Mouse (Mus musculus): ENCODE results near the gene Celf2. TPM values are rescaled to one million over a fixed set of nuclear protein-coding genes. Genes with fewer than 3 reads are reported as not detected.

Gene Celf2
- polyA plus RNA-seq, 1 experiment from 2014 or later: 131 TPM

- Histone ChIP-seq H3K27me3 (no peaks in the 10 kb centered on the region), H3K36me3 (no peaks in the 10 kb centered on the region), H3K4me3 (no peak overlapping the region), H3K9me3 (no peaks in the 10 kb centered on the region), H3K4me1 (no peaks in the 10 kb centered on the region), H3K9ac (replicated peaks) (no peak overlapping the region), H3K27ac (replicated peaks) (no peak overlapping the region), H3K4me2 (replicated peaks) (no peak overlapping the region)
- no peak for ATAC-seq (ENCODE audit: low FRiP score, low read depth)
- WGBS: 75% methylated on average over 1 of the region's 1 CpGs
Observed at GRCm38 (mm10) chr2:6651697-6652096, 857.7 kb downstream of the Celf2 start.

DNA sequence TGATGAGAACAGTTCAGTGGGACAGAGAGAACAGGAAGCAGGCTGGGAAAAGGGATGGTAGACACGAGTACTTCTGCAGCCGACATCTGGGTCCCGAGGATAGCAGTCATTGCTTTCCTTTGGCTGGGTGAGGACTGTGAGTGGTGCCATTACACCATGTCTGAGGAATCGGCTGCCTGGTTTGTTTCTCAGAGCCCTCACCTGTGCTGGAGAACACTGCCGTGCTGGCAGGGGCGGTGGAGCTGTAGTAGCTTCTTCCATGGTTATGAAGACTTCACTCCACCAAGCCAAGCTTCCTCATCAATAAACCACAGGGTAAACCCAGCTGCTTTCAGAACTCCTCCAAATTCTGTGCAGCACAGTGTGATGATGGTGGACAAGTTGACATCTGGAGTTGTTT, 860.5 kb downstream of the Celf2 start:
- no peak for ATAC-seq (ENCODE audit: low FRiP score, low read depth)
- 90% methylated on average over 6 of the region's 6 CpGs for WGBS

DNA sequence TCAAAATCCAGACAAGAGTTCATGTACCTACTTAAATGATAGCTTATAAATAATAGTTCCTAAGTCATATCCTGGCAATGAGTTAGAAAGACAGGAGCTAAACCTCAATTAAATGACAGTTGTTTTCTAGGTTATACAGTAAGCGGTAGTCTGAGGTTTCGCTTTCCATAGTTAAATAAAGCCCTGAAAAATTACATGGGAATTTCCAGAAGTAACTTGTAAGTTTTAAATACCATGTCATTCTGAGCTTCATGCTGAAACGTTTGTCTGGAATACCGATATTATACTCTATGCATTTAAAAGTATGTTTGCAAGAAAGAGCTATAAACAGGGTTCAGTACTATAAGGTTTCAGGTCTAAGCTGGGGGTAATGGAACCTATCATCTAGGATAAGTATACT, 862.3 kb downstream of the Celf2 start:
- Histone ChIP-seq H3K4me3 (no peak overlapping the region), H3K9ac (replicated peaks) (no peak overlapping the region), H3K36me3 (no peaks in the 10 kb centered on the region), H3K27me3 (no peaks in the 10 kb centered on the region), H3K4me2 (replicated peaks) (no peak overlapping the region), H3K9me3 (no peaks in the 10 kb centered on the region), H3K4me1 (no peaks in the 10 kb centered on the region), H3K27ac (replicated peaks) (no peak overlapping the region)
- ATAC-seq (ENCODE audit: low FRiP score, low read depth): no peak
- WGBS: 95% methylated on average over 4 of the region's 4 CpGs

More for the DNA sequence above, 860.5 kb downstream of the Celf2 start:
- H3K4me3 ChIP-seq: no peak overlapping the region
- H3K4me2 ChIP-seq (replicated peaks): no peak overlapping the region
- no peak overlapping the region for H3K27ac ChIP-seq (replicated peaks)
- no peaks in the 10 kb centered on the region for H3K36me3 ChIP-seq
- H3K9ac ChIP-seq (replicated peaks): no peak overlapping the region
- H3K4me1 ChIP-seq: no peaks in the 10 kb centered on the region
- H3K27me3 ChIP-seq: no peaks in the 10 kb centered on the region
- no peaks in the 10 kb centered on the region for H3K9me3 ChIP-seq

DNA sequence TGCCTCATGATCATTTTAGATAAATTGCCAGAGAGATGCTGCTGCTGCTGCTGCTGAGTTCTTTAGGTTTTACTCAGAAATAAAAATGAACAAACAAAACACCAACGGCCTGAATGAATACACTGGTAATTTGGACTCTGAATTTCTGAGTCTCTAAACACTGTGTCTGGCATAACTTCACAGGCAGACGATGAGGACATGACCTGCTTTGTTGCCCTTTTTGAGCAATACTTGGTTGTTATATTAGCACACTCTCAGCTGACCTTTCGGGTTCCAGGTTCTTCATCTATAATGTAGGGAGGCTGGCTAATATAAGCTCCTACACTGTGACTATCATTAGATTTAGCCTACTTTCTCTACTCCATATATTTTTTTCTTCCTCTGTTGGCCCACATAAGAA, 863.0 kb downstream of the Celf2 start:
- no peaks in the 10 kb centered on the region for H3K4me1 ChIP-seq
- H3K9me3 ChIP-seq: no peaks in the 10 kb centered on the region
- ATAC-seq (ENCODE audit: low FRiP score, low read depth): no peak
- H3K4me2 ChIP-seq (replicated peaks): no peak overlapping the region
- no peak overlapping the region for H3K4me3 ChIP-seq
- WGBS: 81% methylated on average over 3 of the region's 3 CpGs
- H3K36me3 ChIP-seq: no peaks in the 10 kb centered on the region
- H3K9ac ChIP-seq (replicated peaks): no peak overlapping the region
- H3K27ac ChIP-seq (replicated peaks): no peak overlapping the region
- no peaks in the 10 kb centered on the region for H3K27me3 ChIP-seq

DNA sequence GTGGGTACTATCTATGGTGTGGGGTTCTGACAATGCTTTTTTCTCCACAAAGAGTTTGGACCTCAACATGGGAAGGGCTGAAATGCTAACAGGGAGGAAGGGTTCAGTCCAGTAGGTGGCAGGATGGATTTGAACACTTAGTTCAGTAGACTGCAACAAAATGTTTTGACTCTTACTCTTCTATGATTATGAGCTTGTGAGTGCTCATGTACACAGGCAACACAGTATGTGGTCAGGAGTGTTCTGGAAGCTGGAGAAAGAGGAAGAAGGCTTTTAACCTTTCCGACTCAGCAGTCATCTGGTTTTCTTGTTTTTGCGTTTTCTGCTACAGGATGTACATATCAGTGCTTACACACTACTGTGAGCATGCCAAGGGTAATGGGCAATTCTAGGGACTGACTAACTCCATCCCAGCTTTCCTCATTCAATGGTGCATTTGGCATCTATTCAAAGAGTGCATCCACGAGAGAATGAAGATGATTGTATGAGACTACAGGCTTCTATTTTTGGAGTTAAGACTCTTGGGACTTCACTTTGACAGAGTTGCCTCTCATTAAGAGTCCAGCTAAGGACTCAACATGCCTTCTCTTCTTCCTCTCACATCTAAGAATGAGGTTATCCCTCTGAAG, 867.0 kb downstream of the Celf2 start:
- Histone ChIP-seq H3K36me3 (no peaks in the 10 kb centered on the region), H3K4me1 (no peaks in the 10 kb centered on the region), H3K9ac (replicated peaks) (no peak overlapping the region), H3K4me2 (replicated peaks) (no peak overlapping the region), H3K27me3 (no peaks in the 10 kb centered on the region), H3K4me3 (no peak overlapping the region), H3K27ac (replicated peaks) (no peak overlapping the region), H3K9me3 (no peaks in the 10 kb centered on the region)
- WGBS: 76% methylated on average over 3 of the region's 3 CpGs
- no peak for ATAC-seq (ENCODE audit: low FRiP score, low read depth)

GRCm38 (mm10) chr2:6639370-6639769, 870.0 kb downstream of the Celf2 start:
- no peaks in the 10 kb centered on the region for H3K36me3 ChIP-seq
- no peak overlapping the region for H3K27ac ChIP-seq (replicated peaks)
- no peaks in the 10 kb centered on the region for H3K27me3 ChIP-seq

GRCm38 (mm10) chr2:6637147-6637546, 872.2 kb downstream of the Celf2 start:
- H3K9ac ChIP-seq (replicated peaks): no peak overlapping the region
- H3K4me2 ChIP-seq (replicated peaks): no peak overlapping the region
- H3K36me3 ChIP-seq: no peaks in the 10 kb centered on the region
- H3K27ac ChIP-seq (replicated peaks): no peak overlapping the region
- 83% methylated on average over 2 of the region's 2 CpGs for WGBS
- H3K9me3 ChIP-seq: no peaks in the 10 kb centered on the region
- no peaks in the 10 kb centered on the region for H3K4me1 ChIP-seq
- H3K27me3 ChIP-seq: no peaks in the 10 kb centered on the region
- H3K4me3 ChIP-seq: no peak overlapping the region
- ATAC-seq (ENCODE audit: low FRiP score, low read depth): no peak

More at GRCm38 (mm10) chr2:6639370-6639769, 870.0 kb downstream of the Celf2 start:
- Histone ChIP-seq H3K4me1 (no peaks in the 10 kb centered on the region), H3K4me3 (no peak overlapping the region), H3K9ac (replicated peaks) (no peak overlapping the region), H3K9me3 (no peaks in the 10 kb centered on the region), H3K4me2 (replicated peaks) (no peak overlapping the region)
- ATAC-seq (ENCODE audit: low FRiP score, low read depth): no peak
- WGBS: 90% methylated on average over 6 of the region's 6 CpGs

GRCm38 (mm10) chr2:6634899-6635298, 874.5 kb downstream of the Celf2 start:
- H3K27ac ChIP-seq (replicated peaks): no peak overlapping the region
- H3K27me3 ChIP-seq: no peaks in the 10 kb centered on the region
- H3K4me1 ChIP-seq: no peaks in the 10 kb centered on the region
- no peak for ATAC-seq (ENCODE audit: low FRiP score, low read depth)
- H3K9ac ChIP-seq (replicated peaks): no peak overlapping the region
- WGBS: 94% methylated on average over 6 of the region's 6 CpGs
- no peaks in the 10 kb centered on the region for H3K36me3 ChIP-seq
- H3K9me3 ChIP-seq: no peaks in the 10 kb centered on the region
- H3K4me2 ChIP-seq (replicated peaks): no peak overlapping the region
- H3K4me3 ChIP-seq: no peak overlapping the region

GRCm38 (mm10) chr2:6633115-6633514, 876.2 kb downstream of the Celf2 start:
- Histone ChIP-seq H3K27ac (replicated peaks) (no peak overlapping the region), H3K4me1 (no peaks in the 10 kb centered on the region), H3K9ac (replicated peaks) (no peak overlapping the region), H3K9me3 (no peaks in the 10 kb centered on the region), H3K36me3 (no peaks in the 10 kb centered on the region), H3K27me3 (no peaks in the 10 kb centered on the region), H3K4me2 (replicated peaks) (no peak overlapping the region), H3K4me3 (no peak overlapping the region)
- no peak for ATAC-seq (ENCODE audit: low FRiP score, low read depth)
- WGBS: 96% methylated on average over 1 of the region's 1 CpGs

DNA sequence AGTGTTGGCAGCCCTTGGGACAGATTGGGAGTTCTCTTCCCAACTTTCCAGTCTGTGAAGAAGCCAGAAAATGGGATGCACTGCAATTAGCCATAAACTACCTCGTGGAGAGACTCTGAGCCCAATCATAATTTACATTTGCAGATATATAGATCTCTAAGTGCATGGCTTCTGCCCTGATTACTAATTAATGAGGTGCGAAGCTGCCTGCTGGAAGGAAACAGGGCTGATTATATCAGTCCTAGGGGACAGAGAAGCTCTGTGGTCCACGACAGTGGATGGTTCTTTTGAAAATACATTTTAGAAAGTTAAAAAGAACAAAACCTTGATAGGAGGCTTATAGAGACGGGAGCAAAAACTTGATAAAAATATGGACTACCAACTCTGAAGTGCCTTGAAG, 885.6 kb downstream of the Celf2 start:
- Histone ChIP-seq H3K9ac (replicated peaks) (no peak overlapping the region), H3K4me2 (replicated peaks) (no peak overlapping the region), H3K36me3 (no peaks in the 10 kb centered on the region), H3K27ac (replicated peaks) (no peak overlapping the region), H3K9me3 (no peaks in the 10 kb centered on the region), H3K4me3 (no peak overlapping the region), H3K4me1 (peaks cover 7% of the 10 kb centered on the region; the same call in 1 of the 2 replicates), H3K27me3 (no peaks in the 10 kb centered on the region)
- 71% methylated on average over 4 of the region's 4 CpGs for WGBS
- no peak for ATAC-seq (ENCODE audit: low FRiP score, low read depth)

- 84% methylated on average over 5 of the region's 5 CpGs for WGBS
- Histone ChIP-seq H3K27ac (replicated peaks) (no peak overlapping the region), H3K9me3 (no peaks in the 10 kb centered on the region), H3K27me3 (no peaks in the 10 kb centered on the region), H3K4me2 (replicated peaks) (no peak overlapping the region), H3K9ac (replicated peaks) (no peak overlapping the region), H3K4me1 (peaks cover 7% of the 10 kb centered on the region; the same call in 1 of the 2 replicates), H3K36me3 (no peaks in the 10 kb centered on the region), H3K4me3 (no peak overlapping the region)
- no peak for ATAC-seq (ENCODE audit: low FRiP score, low read depth)
Observed at GRCm38 (mm10) chr2:6622082-6622481, 887.3 kb downstream of the Celf2 start.

DNA sequence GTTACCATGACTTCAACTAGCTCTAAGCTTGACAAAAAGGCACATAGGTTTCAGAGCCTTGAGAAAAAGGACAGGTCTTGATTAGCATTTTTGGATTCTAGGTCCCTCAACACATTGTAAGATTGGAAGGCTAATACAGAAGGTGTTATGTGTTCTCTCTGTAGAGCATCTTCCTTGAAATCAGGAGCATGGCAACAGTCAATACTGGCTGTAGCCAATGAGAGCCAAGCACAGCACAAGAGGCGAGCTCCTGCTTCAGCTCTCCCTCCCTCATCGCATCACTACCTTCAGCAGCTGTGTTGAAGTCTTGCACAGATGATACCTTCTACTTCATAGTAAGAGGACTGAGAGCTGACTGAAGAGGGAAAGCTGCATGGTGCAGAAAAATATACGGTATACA, 890.5 kb downstream of the Celf2 start:
- Histone ChIP-seq H3K9me3 (no peaks in the 10 kb centered on the region), H3K4me3 (no peak overlapping the region), H3K27me3 (no peaks in the 10 kb centered on the region), H3K4me2 (replicated peaks) (no peak overlapping the region), H3K27ac (replicated peaks) (no peak overlapping the region), H3K4me1 (peaks cover 7% of the 10 kb centered on the region; the same call in 1 of the 2 replicates), H3K36me3 (peaks cover 7% of the 10 kb centered on the region; the same call in 1 of the 2 replicates), H3K9ac (replicated peaks) (no peak overlapping the region)
- ATAC-seq (ENCODE audit: low FRiP score, low read depth): no peak
- 96% methylated on average over 3 of the region's 3 CpGs for WGBS

DNA sequence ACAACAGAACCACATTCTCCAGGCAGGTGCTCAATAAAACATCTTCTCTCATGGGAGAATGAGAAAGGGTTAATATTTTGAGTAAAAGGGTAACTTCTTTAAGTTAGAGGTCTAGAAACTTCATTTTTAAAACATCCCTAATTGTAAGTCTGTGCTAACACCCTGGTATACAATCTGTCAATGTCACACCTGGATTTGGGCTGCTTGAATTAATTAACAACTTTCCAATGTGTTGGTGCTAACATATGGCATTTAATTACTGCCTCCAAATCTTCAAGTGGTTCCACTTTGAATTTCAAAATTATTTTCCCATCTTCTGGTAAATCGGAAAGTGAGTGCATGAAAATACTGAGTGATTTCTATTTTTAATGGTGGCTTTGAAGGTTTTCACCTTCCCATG, 890.9 kb downstream of the Celf2 start:
- peaks cover 7% of the 10 kb centered on the region; the same call in 1 of the 2 replicates for H3K36me3 ChIP-seq
- ATAC-seq (ENCODE audit: low FRiP score, low read depth): no peak

More for the DNA sequence above, 890.9 kb downstream of the Celf2 start:
- no peak overlapping the region for H3K4me3 ChIP-seq
- no peaks in the 10 kb centered on the region for H3K27me3 ChIP-seq
- 90% methylated on average over 1 of the region's 1 CpGs for WGBS
- no peaks in the 10 kb centered on the region for H3K9me3 ChIP-seq
- H3K9ac ChIP-seq (replicated peaks): no peak overlapping the region
- H3K4me1 ChIP-seq: peaks cover 7% of the 10 kb centered on the region; the same call in 1 of the 2 replicates
- H3K27ac ChIP-seq (replicated peaks): no peak overlapping the region
- H3K4me2 ChIP-seq (replicated peaks): no peak overlapping the region

Data from midbrain, embryonic 12.5 days (tissue).